Mouse (Mus musculus) heart, embryonic 10.5 days (tissue): ENCODE data around the gene Wdr24. TPM values are rescaled to one million over a fixed set of nuclear protein-coding genes. Genes with fewer than 3 reads are reported as not detected.

Source experiments
- DNase-seq: peaks from one replicate; pipeline ENCODE4 v3.0.0-alpha.2; 2017; ENCODE audit warnings: low spot score
- H3K27ac ChIP-seq: fragments of 300-500 bp; sonication (generic); 2 replicates; pipeline ENCODE4 v1.5.1; 2016; ENCODE audit warnings: mild to moderate bottlenecking
- H3K27me3 ChIP-seq: fragments of 300-500 bp; sonication (generic); 2 replicates; pipeline ENCODE4 v1.6.1; 2016; ENCODE audit warnings: mild to moderate bottlenecking; ENCODE audit not compliant: poor library complexity, insufficient read depth, severe bottlenecking
- H3K36me3 ChIP-seq: fragments of 300-500 bp; sonication (generic); 2 replicates; pipeline ENCODE4 v1.6.1; 2016; ENCODE audit warnings: mild to moderate bottlenecking, moderate library complexity
- H3K4me1 ChIP-seq: fragments of 300-500 bp; sonication (generic); 2 replicates; pipeline ENCODE4 v1.6.1; 2016; ENCODE audit warnings: mild to moderate bottlenecking
- H3K4me3 ChIP-seq: fragments of 300-500 bp; sonication (generic); 2 replicates; pipeline ENCODE4 v1.5.1; 2016; ENCODE audit warnings: mild to moderate bottlenecking, moderate library complexity
- H3K9me3 ChIP-seq: fragments of 300-500 bp; sonication (generic); 2 replicates; pipeline ENCODE4 v1.6.1; 2016; ENCODE audit warnings: mild to moderate bottlenecking, moderate library complexity
- WGBS: fragments of 180-500 bp; shearing (Covaris S2); methylation state at CpG from one replicate; pipeline ENCODE4 v1.1.7; 2016; 5-methylcytosine and 5-hydroxymethylcytosine counted together
- polyA plus RNA-seq: library from polyadenylated mRNA; unstranded; fragments of >200 nt; fragmentation: Nextera tagmentation; extraction: Ambion mirVana; gene quantifications from 2 replicates; pipeline ENCODE4 v1.2.1, GENCODE M21; 2016

Gene Wdr24
- polyA plus RNA-seq, 1 experiment from 2014 or later: 23.0 TPM

DNA sequence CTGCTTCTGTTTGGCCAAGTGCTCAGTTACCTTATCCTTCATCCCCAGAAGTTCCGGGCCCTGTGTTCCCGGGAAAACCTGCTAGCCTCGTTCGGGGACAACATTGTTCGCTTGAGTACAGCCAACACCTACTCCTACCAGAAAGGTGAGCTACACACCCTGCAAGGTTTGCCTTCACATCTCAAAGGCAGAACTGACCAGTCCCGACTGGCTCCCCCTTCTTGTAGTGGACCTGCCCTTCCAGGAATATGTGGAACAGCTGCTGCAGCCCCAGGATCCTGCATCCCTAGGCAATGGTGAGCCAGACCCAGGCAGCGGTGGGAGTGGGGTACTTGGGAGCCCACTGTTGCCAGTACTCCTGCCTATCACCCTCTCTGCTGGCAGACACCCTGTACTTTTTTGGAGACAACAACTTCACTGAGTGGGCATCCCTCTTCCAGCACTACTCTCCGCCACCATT, 6.2 kb downstream of the Wdr24 start:
- peaks cover 55% of the 10 kb centered on the region for H3K36me3 ChIP-seq
- peak overlapping the region; percentile 93 for H3K27ac ChIP-seq
- no peaks in the 10 kb centered on the region for H3K27me3 ChIP-seq
- peaks cover 84% of the 10 kb centered on the region for H3K4me1 ChIP-seq
- H3K9me3 ChIP-seq: no peaks in the 10 kb centered on the region
- DNase-seq: no peak
- 37% methylated on average over 8 of the region's 8 CpGs for WGBS
- H3K4me3 ChIP-seq: peak overlapping the region; percentile 86

DNA sequence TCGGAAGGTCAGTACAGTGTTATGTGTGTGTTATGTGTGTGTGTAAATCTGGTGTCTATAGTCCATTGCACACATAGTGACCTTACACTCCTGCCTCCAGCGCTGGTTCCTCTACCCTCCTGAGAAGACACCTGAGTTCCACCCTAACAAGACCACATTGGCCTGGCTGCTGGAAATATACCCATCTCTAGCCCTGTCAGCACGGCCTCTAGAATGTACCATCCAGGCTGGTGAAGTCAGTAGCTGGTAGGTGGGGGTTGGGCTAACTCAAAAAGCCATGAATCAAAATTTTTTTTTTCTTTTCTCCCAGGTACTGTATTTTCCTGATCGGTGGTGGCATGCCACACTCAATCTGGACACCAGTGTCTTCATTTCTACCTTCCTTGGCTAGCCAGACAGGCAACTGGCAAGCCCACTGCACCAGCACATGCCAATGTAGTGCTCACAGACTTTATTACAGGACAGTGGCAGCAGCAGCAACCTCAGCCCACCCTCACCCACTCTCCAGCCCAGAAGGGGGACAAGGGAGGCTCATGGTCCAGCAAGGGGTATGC, 6.8 kb downstream of the Wdr24 start:
- Histone ChIP-seq H3K4me3 (peak overlapping the region; percentile 86), H3K9me3 (no peaks in the 10 kb centered on the region), H3K4me1 (peaks cover 84% of the 10 kb centered on the region), H3K27me3 (no peaks in the 10 kb centered on the region), H3K36me3 (peaks cover 60% of the 10 kb centered on the region), H3K27ac (0 out of 2 replicates have a peak overlapping the region, but pooled peaks have one; percentile 31)
- WGBS: 87% methylated on average over 4 of the region's 4 CpGs
- DNase-seq: no peak

DNA sequence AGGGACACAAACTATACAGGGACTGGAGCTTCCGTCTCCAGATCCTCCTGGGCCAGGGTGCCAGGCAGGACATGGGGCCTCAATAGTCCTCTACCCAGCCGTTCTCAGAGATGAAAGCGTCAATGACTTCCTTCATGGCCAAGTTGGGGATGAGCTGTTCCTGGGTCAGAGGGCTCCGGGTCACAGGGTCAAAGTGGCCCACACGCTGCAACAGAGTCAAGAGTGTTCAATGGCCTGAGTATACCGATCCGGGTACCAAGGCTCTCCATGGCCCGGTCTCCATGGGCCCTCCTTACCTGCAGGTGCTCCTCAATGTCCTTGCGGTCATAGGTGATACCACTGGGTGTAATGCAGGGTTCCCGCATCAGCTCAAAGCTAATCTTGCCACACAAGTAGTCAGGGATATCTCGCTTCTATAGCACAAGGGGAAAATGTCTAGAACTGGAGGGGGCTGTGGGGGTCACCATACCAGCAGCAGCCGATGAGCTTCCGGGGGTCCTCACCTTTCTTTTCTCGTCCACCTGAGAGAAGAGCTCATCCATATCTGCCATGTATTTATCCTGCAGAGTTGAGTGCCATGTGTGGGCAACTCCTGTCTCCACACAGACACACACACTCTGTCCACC, 7.5 kb downstream of the Wdr24 start:
- DNase-seq: no peak
- Histone ChIP-seq H3K4me3 (peak overlapping the region; percentile 86), H3K27ac (no peak overlapping the region), H3K27me3 (no peaks in the 10 kb centered on the region), H3K9me3 (no peaks in the 10 kb centered on the region), H3K36me3 (peaks cover 60% of the 10 kb centered on the region), H3K4me1 (peaks cover 84% of the 10 kb centered on the region)
- WGBS: 89% methylated on average over 14 of the region's 14 CpGs

DNA sequence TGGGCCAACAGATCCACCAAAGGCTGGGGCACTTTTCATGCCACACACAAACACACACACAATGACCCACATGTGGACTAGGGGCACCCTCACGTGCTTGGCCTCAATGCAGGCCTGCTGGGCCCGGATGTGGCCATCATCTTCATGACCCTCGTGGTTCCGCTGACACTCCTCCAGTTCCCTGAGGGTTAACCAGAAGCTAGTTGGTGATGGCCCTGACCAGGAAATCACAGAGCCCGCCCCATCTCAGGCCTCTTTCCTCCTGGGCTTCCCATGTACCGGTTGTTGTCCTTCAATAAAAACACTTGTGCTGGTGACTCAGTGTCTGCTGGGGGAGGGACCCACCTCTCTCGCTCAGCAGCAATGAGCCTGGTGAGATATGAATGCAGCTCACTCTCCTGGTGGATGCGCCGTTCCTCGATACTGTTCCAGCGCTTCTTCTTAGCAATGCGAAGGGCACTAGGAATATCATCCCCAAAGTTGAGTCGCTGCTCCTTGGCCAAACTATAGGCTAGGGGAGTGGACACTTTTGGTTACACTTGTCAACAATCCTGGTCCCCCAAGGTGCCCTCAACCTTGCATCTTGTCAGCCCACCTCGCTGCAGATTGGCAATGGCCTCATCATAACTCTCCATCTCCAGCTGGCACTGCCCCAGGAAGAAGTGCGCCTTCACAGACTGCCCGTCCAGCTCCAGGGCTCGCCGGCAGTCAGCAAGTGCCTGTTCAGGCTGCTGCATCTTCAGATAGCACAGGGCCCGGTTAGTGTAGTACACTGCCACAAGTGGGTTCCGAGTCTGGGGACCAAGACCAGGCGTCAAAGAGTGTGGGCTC, 8.2 kb downstream of the Wdr24 start:
- DNase-seq: no peak

DNA sequence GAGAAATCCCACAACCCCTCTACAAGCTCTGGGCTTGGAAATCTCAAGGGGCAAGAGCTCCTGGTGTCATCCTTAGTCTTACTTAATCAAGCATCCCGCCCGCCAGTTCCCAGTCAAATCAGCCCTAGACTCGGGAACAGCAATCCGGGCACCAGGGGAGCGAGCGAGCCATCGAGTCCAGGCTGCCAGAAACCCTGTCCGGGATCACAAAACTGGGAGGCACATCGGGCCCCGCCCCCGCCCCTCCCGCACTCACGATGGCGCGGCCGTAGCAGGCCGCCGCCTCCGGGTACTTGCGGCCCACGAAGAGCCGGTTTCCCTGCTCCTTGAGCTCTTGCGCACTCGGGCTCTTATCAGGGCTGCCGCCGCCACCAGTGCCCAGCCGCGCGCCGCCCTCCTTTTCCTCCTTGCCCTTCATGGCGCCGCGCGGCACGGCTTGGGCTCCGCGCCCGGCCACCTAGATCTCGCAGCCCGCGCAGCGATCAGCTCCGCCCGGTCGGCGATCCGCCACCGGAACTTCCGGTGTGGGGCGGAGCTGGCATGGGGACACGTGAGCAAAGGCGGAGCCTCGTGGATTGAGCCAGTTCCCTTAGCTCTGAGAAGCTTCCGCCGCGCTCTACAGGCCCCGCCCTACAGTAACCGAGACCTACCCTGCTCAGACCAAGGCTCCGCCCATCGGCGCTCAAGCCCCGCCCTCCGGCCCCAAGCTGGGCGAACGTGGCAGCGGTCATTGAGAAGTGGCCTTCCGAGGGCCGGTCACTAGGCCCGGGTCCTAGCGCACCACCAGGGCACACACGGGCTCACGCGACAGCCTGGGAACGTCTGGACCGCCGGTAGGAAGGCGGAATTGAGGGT, 9.2 kb downstream of the Wdr24 start:
- Histone ChIP-seq H3K4me1 (peaks cover 84% of the 10 kb centered on the region), H3K9me3 (no peaks in the 10 kb centered on the region), H3K4me3 (peak overlapping the region; percentile 86), H3K27ac (peak overlapping the region; percentile 98), H3K36me3 (peaks cover 48% of the 10 kb centered on the region), H3K27me3 (no peaks in the 10 kb centered on the region)
- DNase-seq: peak; percentile 100
- WGBS: under 1% methylated on average over 77 of the region's 77 CpGs

More for the DNA sequence above, 8.2 kb downstream of the Wdr24 start:
- Histone ChIP-seq H3K27ac (peak overlapping the region; percentile 98), H3K27me3 (no peaks in the 10 kb centered on the region), H3K4me1 (peaks cover 84% of the 10 kb centered on the region), H3K36me3 (peaks cover 57% of the 10 kb centered on the region), H3K9me3 (no peaks in the 10 kb centered on the region), H3K4me3 (peak overlapping the region; percentile 86)
- 53% methylated on average over 21 of the region's 21 CpGs for WGBS

DNA sequence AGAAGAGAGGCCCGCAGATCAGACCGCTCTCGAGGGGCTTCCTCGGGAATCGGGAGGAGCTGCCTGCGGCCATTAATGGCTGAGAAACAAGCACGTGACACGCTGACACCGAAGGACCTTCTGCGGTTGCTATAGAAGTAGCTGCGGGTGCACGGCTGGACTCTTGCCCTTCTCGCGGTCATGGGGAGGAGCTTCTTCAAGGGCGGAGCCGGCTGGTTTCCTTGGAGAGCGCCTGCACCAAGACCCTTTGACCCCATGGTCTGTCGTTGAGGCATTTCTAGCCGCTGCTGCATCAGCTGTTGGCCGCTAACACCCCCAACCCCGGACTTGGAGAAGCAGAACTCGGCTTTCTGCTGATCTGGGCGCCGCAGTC, 9.8 kb downstream of the Wdr24 start, which contains the start of gene Stub1:
TSS of gene Stub1 (minus strand) at position 114 of the 373 bp plus-strand sequence.
- WGBS: under 1% methylated on average over 24 of the region's 24 CpGs
- Histone ChIP-seq H3K36me3 (peaks cover 48% of the 10 kb centered on the region), H3K4me1 (peaks cover 84% of the 10 kb centered on the region), H3K27me3 (no peaks in the 10 kb centered on the region), H3K4me3 (peak within 1 kb of the TSS; percentile 86), H3K27ac (peak within 1 kb of the TSS; percentile 98), H3K9me3 (no peaks in the 10 kb centered on the region)
- peak; percentile 98 for DNase-seq

DNA sequence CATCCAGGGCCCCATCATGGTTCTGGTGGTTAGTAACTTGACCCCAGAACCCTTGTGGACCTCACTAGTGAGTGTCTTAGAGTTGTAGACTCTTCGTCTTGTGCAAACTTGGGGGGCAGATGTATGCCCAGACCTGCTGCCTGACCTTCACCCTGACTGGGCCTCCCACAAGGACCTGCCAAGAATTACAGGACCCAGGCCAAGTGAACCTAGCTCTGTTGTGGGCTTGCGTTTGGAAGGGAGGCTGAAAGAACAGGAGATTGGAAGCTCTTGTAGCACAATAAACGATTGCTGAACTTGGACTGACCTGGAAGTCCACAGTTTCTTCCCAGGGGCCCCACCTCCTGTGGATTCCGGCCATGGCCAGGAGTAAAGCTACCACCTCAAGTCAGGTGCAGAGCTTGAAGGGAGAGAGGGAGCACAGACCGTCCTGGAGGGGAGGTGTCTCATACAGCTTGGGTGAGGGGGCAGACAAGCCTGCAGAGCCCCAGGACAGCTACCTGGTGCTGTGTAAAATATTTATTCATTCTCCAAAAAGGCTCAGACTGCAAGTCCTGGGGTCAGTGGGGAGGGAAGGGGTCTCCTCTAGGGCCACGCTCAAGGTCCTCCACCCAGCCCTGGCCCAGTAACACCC, 10.7 kb downstream of the Wdr24 start:
- WGBS: 46% methylated on average over 6 of the region's 6 CpGs
- Histone ChIP-seq H3K4me1 (peaks cover 76% of the 10 kb centered on the region), H3K27me3 (no peaks in the 10 kb centered on the region), H3K27ac (peak overlapping the region; percentile 98), H3K36me3 (peaks cover 54% of the 10 kb centered on the region), H3K9me3 (no peaks in the 10 kb centered on the region), H3K4me3 (peak overlapping the region; percentile 86)
- DNase-seq: no peak

DNA sequence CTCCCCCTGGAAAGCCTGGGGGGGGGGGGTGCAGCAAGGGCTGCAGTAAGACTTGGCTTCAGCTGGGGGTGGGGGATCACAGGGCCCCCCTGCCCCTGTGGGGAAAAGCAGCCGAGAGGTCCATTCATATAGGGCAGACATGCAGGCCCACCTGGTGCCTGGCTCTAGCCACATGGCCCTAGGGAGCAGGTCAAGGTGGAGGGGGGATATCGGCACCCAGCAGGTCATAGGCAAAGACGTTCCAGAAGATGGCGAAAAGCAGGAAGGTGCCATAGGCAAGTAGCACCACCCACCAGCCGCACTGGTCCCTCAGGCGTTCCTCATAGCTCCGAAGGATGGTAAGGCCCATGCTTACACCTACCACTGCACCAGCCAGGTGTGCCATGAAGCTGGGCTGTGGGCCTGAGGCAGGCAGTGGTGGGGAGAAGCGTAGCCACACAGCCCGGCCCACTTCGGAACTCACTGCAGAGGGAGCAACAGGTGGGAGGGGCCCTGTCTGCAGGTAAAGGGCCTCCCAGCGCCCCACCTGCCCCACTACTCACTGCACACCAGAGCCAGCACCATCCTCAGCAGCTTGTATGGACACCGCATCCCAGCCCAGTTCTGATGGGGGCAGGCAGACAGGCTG, 11.3 kb downstream of the Wdr24 start:
- Histone ChIP-seq H3K36me3 (peaks cover 59% of the 10 kb centered on the region), H3K4me3 (peak overlapping the region; percentile 86)
- WGBS: 89% methylated on average over 12 of the region's 12 CpGs

DNA sequence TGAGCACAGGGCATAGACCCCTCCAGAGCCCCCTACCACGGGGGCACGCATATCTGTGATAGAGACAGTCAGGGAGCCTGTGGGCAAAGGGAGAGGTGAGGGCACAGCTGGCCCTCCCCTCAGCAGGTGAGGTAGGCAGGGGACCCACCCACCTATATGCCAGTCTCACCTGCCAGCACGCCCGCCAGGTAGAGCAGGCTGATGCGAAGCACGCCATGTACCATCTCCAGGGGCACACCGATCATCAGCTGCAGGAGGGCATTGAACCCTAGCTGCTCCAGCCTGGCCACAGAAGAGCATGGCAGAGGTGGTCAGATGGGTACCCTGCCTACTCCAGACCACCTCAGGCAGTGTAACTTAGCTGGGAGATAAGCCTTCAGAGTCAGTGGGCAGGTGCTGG, 11.9 kb downstream of the Wdr24 start:
- DNase-seq: no peak
- Histone ChIP-seq H3K27ac (no peak overlapping the region), H3K36me3 (peaks cover 59% of the 10 kb centered on the region), H3K4me1 (peaks cover 77% of the 10 kb centered on the region), H3K4me3 (peak overlapping the region; percentile 86), H3K27me3 (no peaks in the 10 kb centered on the region), H3K9me3 (no peaks in the 10 kb centered on the region)
- WGBS: 96% methylated on average over 7 of the region's 7 CpGs

More for the DNA sequence above, 11.3 kb downstream of the Wdr24 start:
- Histone ChIP-seq H3K27ac (peak overlapping the region; percentile 98), H3K4me1 (peaks cover 78% of the 10 kb centered on the region), H3K9me3 (no peaks in the 10 kb centered on the region), H3K27me3 (no peaks in the 10 kb centered on the region)
- DNase-seq: no peak

DNA sequence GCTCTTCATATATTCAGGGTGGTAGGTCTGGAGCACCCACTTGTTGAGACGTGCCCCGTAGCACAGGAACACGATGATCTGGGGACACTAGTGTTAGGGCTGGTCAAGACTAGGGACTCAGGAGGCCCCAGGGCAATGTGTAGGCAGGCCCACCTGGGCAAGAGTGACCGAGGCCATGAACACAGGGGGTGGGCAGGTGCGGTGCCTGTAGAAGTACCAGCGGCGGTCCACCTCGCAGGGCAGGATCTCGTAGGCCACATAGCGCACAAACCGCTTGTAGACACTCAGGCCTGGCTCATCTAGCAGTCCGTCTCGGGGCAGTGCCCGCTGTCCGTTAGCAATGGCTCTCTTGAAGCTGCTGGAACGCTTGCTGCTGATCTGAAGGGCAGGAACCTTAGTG, 12.4 kb downstream of the Wdr24 start:
- H3K4me1 ChIP-seq: peaks cover 77% of the 10 kb centered on the region
- no peaks in the 10 kb centered on the region for H3K27me3 ChIP-seq
- no peak for DNase-seq
- H3K27ac ChIP-seq: peak overlapping the region; percentile 84
- peaks cover 59% of the 10 kb centered on the region for H3K36me3 ChIP-seq
- 95% methylated on average over 16 of the region's 16 CpGs for WGBS
- H3K4me3 ChIP-seq: peak overlapping the region; percentile 57
- H3K9me3 ChIP-seq: no peaks in the 10 kb centered on the region

DNA sequence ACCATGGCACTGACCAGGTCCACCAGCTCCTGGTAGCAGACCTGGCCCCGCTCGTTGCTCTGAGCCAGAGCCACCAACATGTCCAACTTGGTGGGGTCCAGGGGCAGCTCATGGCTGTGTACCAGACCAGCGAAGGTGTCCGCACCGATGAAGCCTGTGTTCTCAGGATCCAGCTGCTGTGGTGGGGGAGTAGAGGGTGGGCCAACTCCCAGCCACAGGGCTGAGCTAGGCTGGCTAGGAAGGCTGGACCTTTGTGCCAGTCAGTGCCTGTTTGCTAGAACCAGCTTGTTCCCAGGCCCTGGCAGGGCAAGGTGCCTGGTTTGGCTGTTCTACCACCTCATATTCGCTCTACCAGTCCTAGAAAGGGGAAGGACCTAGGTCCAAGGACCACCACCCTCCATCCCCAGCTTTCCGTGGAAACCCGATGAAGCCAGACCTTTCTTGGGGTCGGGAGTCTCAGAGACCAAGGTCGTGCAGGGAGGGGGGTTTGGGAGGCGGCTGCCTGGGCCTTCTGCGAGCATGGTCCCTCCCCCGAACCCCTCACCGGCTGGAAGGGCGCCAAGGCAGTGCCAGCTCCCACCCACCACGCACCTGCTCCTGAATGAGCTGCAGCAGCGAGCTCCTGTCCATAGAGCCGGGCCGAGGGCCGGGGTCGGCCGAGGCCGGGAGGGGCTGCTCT, 13.1 kb downstream of the Wdr24 start:
- Histone ChIP-seq H3K27ac (peak overlapping the region; percentile 84), H3K4me3 (peak overlapping the region; percentile 57), H3K9me3 (no peaks in the 10 kb centered on the region), H3K27me3 (no peaks in the 10 kb centered on the region), H3K36me3 (peaks cover 59% of the 10 kb centered on the region), H3K4me1 (peaks cover 71% of the 10 kb centered on the region)
- 23% methylated on average over 23 of the region's 23 CpGs for WGBS
- no peak for DNase-seq
